9 mouse cellular contexts compared by ENCODE assay signal in genomic region chr7:142316558-142316957, GRCm38 (mm10). TPM values are rescaled to one million over a fixed set of nuclear protein-coding genes. Genes with fewer than 3 reads are reported as not detected.
DNase-seq lines count a peak whose midpoint lies in the region; ATAC-seq lines count a peak whose summit lies in the region.
"Had no signal": no experiment of that assay in that cellular context is flagged by ENCODE, and none has a peak within 500 bp of the region (broad histone marks: within the 10 kb centered on the region; RNA-seq: fewer than 3 reads in every experiment).

No protein-coding gene starts in this region.

- no peak overlapping the region for H3K4me3 ChIP-seq in embryonic facial prominence, embryonic 13.5 days
- no peak overlapping the region for H3K4me3 ChIP-seq in intestine, embryonic 14.5 days (ENCODE audit: low read depth, low read length)
- no peak overlapping the region for H3K4me3 ChIP-seq in lung, embryonic 15.5 days

- no peak overlapping the region for H3K9ac ChIP-seq in embryonic facial prominence, embryonic 13.5 days
- no peak overlapping the region for H3K9ac ChIP-seq in intestine, embryonic 14.5 days (ENCODE audit: low read length)
- no peak overlapping the region for H3K9ac ChIP-seq in lung, embryonic 15.5 days

- H3K36me3 ChIP-seq in embryonic facial prominence, embryonic 13.5 days: no peaks in the 10 kb centered on the region
- no peaks in the 10 kb centered on the region for H3K36me3 ChIP-seq in intestine, embryonic 14.5 days (ENCODE audit: control insufficient read depth, insufficient read depth, low read length)
- no peaks in the 10 kb centered on the region for H3K36me3 ChIP-seq in lung, embryonic 15.5 days

- DNase-seq in kidney, adult 18-20 months: peak; percentile 34
- no peak for DNase-seq in kidney, adult 11 months
- peak; percentile 52 for DNase-seq in NIH3T3 (ENCODE audit: low read depth)
- peak; percentile 76 for DNase-seq in intestine, embryonic 14.5 days (ENCODE audit: low spot score)
- DNase-seq in retina, postnatal 7 days (ENCODE audit: low read depth, low spot score): peak; percentile 33

- H3K27me3 ChIP-seq in embryonic facial prominence, embryonic 13.5 days: no peaks in the 10 kb centered on the region
- no peaks in the 10 kb centered on the region for H3K27me3 ChIP-seq in intestine, embryonic 14.5 days (replicated peaks; ENCODE audit: control insufficient read depth, insufficient read depth, low read length)
- H3K27me3 ChIP-seq in lung, embryonic 15.5 days: no peaks in the 10 kb centered on the region

- H3K27ac ChIP-seq in embryonic facial prominence, embryonic 13.5 days: no peak overlapping the region
- no peak overlapping the region for H3K27ac ChIP-seq in intestine, embryonic 14.5 days (ENCODE audit: low read depth)
- no peak overlapping the region for H3K27ac ChIP-seq in lung, embryonic 15.5 days
- H3K27ac ChIP-seq: macrophage had no signal

- H3K9me3 ChIP-seq in embryonic facial prominence, embryonic 13.5 days: no peaks in the 10 kb centered on the region
- no peaks in the 10 kb centered on the region for H3K9me3 ChIP-seq in intestine, embryonic 14.5 days (ENCODE audit: control insufficient read depth, low read length)
- no peaks in the 10 kb centered on the region for H3K9me3 ChIP-seq in lung, embryonic 15.5 days

- H3K4me1 ChIP-seq in embryonic facial prominence, embryonic 13.5 days: peaks cover 16% of the 10 kb centered on the region
- H3K4me1 ChIP-seq in intestine, embryonic 14.5 days (replicated peaks; ENCODE audit: control insufficient read depth, insufficient read depth, low read length): peaks cover 33% of the 10 kb centered on the region; the same call in 1 of the 2 replicates
- peaks cover 7% of the 10 kb centered on the region for H3K4me1 ChIP-seq in lung, embryonic 15.5 days

- no peak overlapping the region for H3K4me2 ChIP-seq in embryonic facial prominence, embryonic 13.5 days
- no peak overlapping the region for H3K4me2 ChIP-seq in intestine, embryonic 14.5 days (ENCODE audit: low read length)
- no peak overlapping the region for H3K4me2 ChIP-seq in lung, embryonic 15.5 days

- 39% methylated on average over 6 of the region's 6 CpGs for WGBS in embryonic facial prominence, embryonic 13.5 days
- WGBS in intestine, embryonic 14.5 days: 32% methylated on average over 6 of the region's 6 CpGs
- 25% methylated on average over 6 of the region's 6 CpGs for WGBS in lung, embryonic 15.5 days

- ATAC-seq in embryonic facial prominence, embryonic 13.5 days (ENCODE audit: insufficient number of reproducible peaks, insufficient read depth, low FRiP score, low TSS enrichment, low read depth): peak; percentile 35; the same call in 1 of the 2 replicates
- ATAC-seq in intestine, embryonic 14.5 days (replicated peaks; ENCODE audit: low FRiP score, low TSS enrichment, low read depth): peak; percentile 64; the same call in 1 of the 2 replicates
- peak; percentile 37; the same call in 1 of the 2 replicates for ATAC-seq in lung, embryonic 15.5 days (ENCODE audit: borderline replicate concordance, extremely low read depth, low FRiP score, low TSS enrichment)
- ATAC-seq in erythroid progenitor cell, adult 5-6 weeks (replicated peaks; ENCODE audit: low FRiP score, poor library complexity, severe bottlenecking): no peak; the same call in 1 of the 2 replicates

RNA-seq across cellular contexts. Expression of gene Krtap5-4, which starts 13.2 kb away (rescaled TPM):
- not detected in 2 replicates for polyA plus RNA-seq in embryonic facial prominence, embryonic 13.5 days (2015; fragmentation: Nextera tagmentation; extraction: Ambion mirVana)
- not detected in 2 replicates for polyA plus RNA-seq in intestine, embryonic 14.5 days (2014; fragmentation: Nextera tagmentation; extraction: Ambion mirVana)
- polyA plus RNA-seq in lung, embryonic 15.5 days (2015; fragmentation: Nextera tagmentation; extraction: Ambion mirVana): not detected in 2 replicates
- total RNA-seq in erythroid progenitor cell, adult 5-6 weeks (2015; ENCODE audit: low replicate concordance): not detected in 2 replicates
- total RNA-seq in erythroid progenitor cell, adult 5-6 weeks (2017; ENCODE audit: low replicate concordance): not detected in 2 replicates
- polyA plus RNA-seq: macrophage had no signal

RNA-seq across cellular contexts. Expression of gene Krtap5-1, which starts 19.6 kb away (rescaled TPM):
- polyA plus RNA-seq in embryonic facial prominence, embryonic 13.5 days (2015; fragmentation: Nextera tagmentation; extraction: Ambion mirVana): not detected in 2 replicates
- 0.42 TPM in 1 of 2 replicates, not detected in the other for polyA plus RNA-seq in intestine, embryonic 14.5 days (2014; fragmentation: Nextera tagmentation; extraction: Ambion mirVana)
- not detected in 2 replicates for polyA plus RNA-seq in lung, embryonic 15.5 days (2015; fragmentation: Nextera tagmentation; extraction: Ambion mirVana)
- not detected in 2 replicates for total RNA-seq in erythroid progenitor cell, adult 5-6 weeks (2015; ENCODE audit: low replicate concordance)
- not detected in 2 replicates for total RNA-seq in erythroid progenitor cell, adult 5-6 weeks (2017; ENCODE audit: low replicate concordance)
- polyA plus RNA-seq: macrophage had no signal

RNA-seq across cellular contexts. Expression of gene Gm4559, which starts 42.4 kb away (rescaled TPM):
- polyA plus RNA-seq in embryonic facial prominence, embryonic 13.5 days (2015; fragmentation: Nextera tagmentation; extraction: Ambion mirVana): not detected in 2 replicates
- polyA plus RNA-seq in intestine, embryonic 14.5 days (2014; fragmentation: Nextera tagmentation; extraction: Ambion mirVana): not detected in 2 replicates
- not detected in 2 replicates for polyA plus RNA-seq in lung, embryonic 15.5 days (2015; fragmentation: Nextera tagmentation; extraction: Ambion mirVana)
- not detected in 2 replicates for total RNA-seq in erythroid progenitor cell, adult 5-6 weeks (2015; ENCODE audit: low replicate concordance)
- total RNA-seq in erythroid progenitor cell, adult 5-6 weeks (2017; ENCODE audit: low replicate concordance): not detected in 2 replicates
- polyA plus RNA-seq: macrophage had no signal

RNA-seq across cellular contexts. Expression of gene Ifitm10, which starts 57.0 kb away (rescaled TPM):
- polyA plus RNA-seq in embryonic facial prominence, embryonic 13.5 days (2015; fragmentation: Nextera tagmentation; extraction: Ambion mirVana): 2.5 and 3.3 TPM in 2 replicates
- polyA plus RNA-seq in intestine, embryonic 14.5 days (2014; fragmentation: Nextera tagmentation; extraction: Ambion mirVana): 1.7 and 2.1 TPM in 2 replicates
- 5.4 and 5.7 TPM in 2 replicates for polyA plus RNA-seq in lung, embryonic 15.5 days (2015; fragmentation: Nextera tagmentation; extraction: Ambion mirVana)
- total RNA-seq in erythroid progenitor cell, adult 5-6 weeks (2015; ENCODE audit: low replicate concordance): not detected in 2 replicates
- not detected in 2 replicates for total RNA-seq in erythroid progenitor cell, adult 5-6 weeks (2017; ENCODE audit: low replicate concordance)
- polyA plus RNA-seq: macrophage had no signal

RNA-seq across cellular contexts. Expression of gene Gm2431, which starts 58.4 kb away (rescaled TPM):
- polyA plus RNA-seq in embryonic facial prominence, embryonic 13.5 days (2015; fragmentation: Nextera tagmentation; extraction: Ambion mirVana): not detected in 2 replicates
- not detected in 2 replicates for polyA plus RNA-seq in intestine, embryonic 14.5 days (2014; fragmentation: Nextera tagmentation; extraction: Ambion mirVana)
- not detected in 2 replicates for polyA plus RNA-seq in lung, embryonic 15.5 days (2015; fragmentation: Nextera tagmentation; extraction: Ambion mirVana)
- total RNA-seq in erythroid progenitor cell, adult 5-6 weeks (2015; ENCODE audit: low replicate concordance): not detected in 2 replicates
- not detected in 2 replicates for total RNA-seq in erythroid progenitor cell, adult 5-6 weeks (2017; ENCODE audit: low replicate concordance)
- polyA plus RNA-seq: macrophage had no signal
